Mouse (Mus musculus): Measurements from ENCODE around the gene Gpr50. TPM values are rescaled to one million over a fixed set of nuclear protein-coding genes. Genes with fewer than 3 reads are reported as not detected.

Gene Gpr50
- polyA plus RNA-seq (2015; fragmentation: Nextera tagmentation; extraction: Ambion mirVana): 0.19 and 0.29 TPM in 2 replicates

GRCm38 (mm10) chrX:71663374-71663773 lies at the start of gene Gpr50:
Gpr50 (plus strand) TSS chrX:71663667.

Other genes starting within 250 kb of the Gpr50 start
- gene Cd99l2, start 170.8 kb upstream of the Gpr50 start, polyA plus RNA-seq (2015; fragmentation: Nextera tagmentation; extraction: Ambion mirVana): 22.9 and 27.7 TPM in 2 replicates
- gene Hmgb3, start 107.7 kb upstream of the Gpr50 start, polyA plus RNA-seq (2015; fragmentation: Nextera tagmentation; extraction: Ambion mirVana): 46.5 and 62.3 TPM in 2 replicates
- gene Vma21, start 152.3 kb downstream of the Gpr50 start, polyA plus RNA-seq (2015; fragmentation: Nextera tagmentation; extraction: Ambion mirVana): 59.1 and 71.0 TPM in 2 replicates

Data from urinary bladder, postnatal 0 days (tissue).